Mouse (Mus musculus) CH12.LX (cell line): ENCODE measurements around the gene Kcnma1. TPM values are rescaled to one million over a fixed set of nuclear protein-coding genes. Genes with fewer than 3 reads are reported as not detected.

Experiments used
- DNase-seq: peaks from one replicate; pipeline ENCODE4 v3.0.0-alpha.2; 2013; ENCODE audit errors: extremely low read depth
- H3K27ac ChIP-seq: 2 replicates; pipeline ENCODE4 v1.5.1; 2012; ENCODE audit warnings: low read depth, mild to moderate bottlenecking, control low read depth, moderate library complexity; ENCODE audit not compliant: insufficient read depth
- H3K27me3 ChIP-seq: replicated peaks from 2 replicates; pipeline ENCODE3; 2012; ENCODE audit warnings: inconsistent platforms
- H3K36me3 ChIP-seq, 2 experiments: replicated peaks in 1 of 2; 2 replicates each; pipeline versions ENCODE3 to v1.6.1; 2012; ENCODE audit warnings: inconsistent platforms in 1 of 2, low read length in 1 of 2, mild to moderate bottlenecking in 1 of 2, mixed read lengths in 1 of 2, moderate library complexity in 1 of 2; ENCODE audit not compliant: control insufficient read depth in 1 of 2, insufficient read depth in 1 of 2
- H3K4me1 ChIP-seq, 2 experiments: 2 replicates each; pipeline ENCODE4 v1.6.1; 2012; ENCODE audit warnings: inconsistent platforms in 1 of 2, moderate library complexity in 1 of 2; ENCODE audit not compliant: insufficient read depth in 2 of 2, control insufficient read depth in 1 of 2
- H3K4me2 ChIP-seq: 2 replicates; pipeline ENCODE4 v1.6.1; 2012; ENCODE audit warnings: low read depth, mild to moderate bottlenecking, control low read depth; ENCODE audit not compliant: poor library complexity, insufficient read depth, severe bottlenecking
- H3K4me3 ChIP-seq, 3 experiments: fragments of 150-350 bp in 1 of 3; sonication (generic) in 1 of 3; replicated peaks in 1 of 3; 2 replicates each; pipeline versions ENCODE3 to v1.5.1; 2011 to 2012; ENCODE audit warnings: low read depth in 2 of 3, low read length in 2 of 3, mild to moderate bottlenecking in 2 of 3, moderate library complexity in 2 of 3, control low read depth in 1 of 3, improper control_type of control experiment in 1 of 3, inconsistent platforms in 1 of 3, mixed read lengths in 1 of 3; ENCODE audit not compliant: poor library complexity in 1 of 3
- H3K79me2 ChIP-seq: replicated peaks from 2 replicates; pipeline ENCODE4 v1.6.1; 2012; ENCODE audit warnings: mild to moderate bottlenecking, moderate library complexity; ENCODE audit not compliant: control insufficient read depth, poor library complexity, insufficient read depth, severe bottlenecking; ENCODE audit errors: extremely low read depth
- H3K9ac ChIP-seq: 2 replicates; pipeline ENCODE4 v1.6.1; 2012; ENCODE audit warnings: low read depth, mild to moderate bottlenecking, control low read depth, moderate library complexity; ENCODE audit not compliant: insufficient read depth
- H3K9me3 ChIP-seq: replicated peaks from 2 replicates; pipeline ENCODE3; 2012; ENCODE audit warnings: low read length, inconsistent platforms, mixed read lengths
- CTCF ChIP-seq, 2 experiments: IDR thresholded peaks in 1 of 2; conservative IDR thresholded peaks in 1 of 2; 2 replicates each; pipeline ENCODE4 v1.5.1; 2011 to 2012; ENCODE audit warnings: low read depth in 2 of 2, low read length in 2 of 2, improper control_type of control experiment in 1 of 2, inconsistent platforms in 1 of 2, mild to moderate bottlenecking in 1 of 2, moderate library complexity in 1 of 2
- E2F4 ChIP-seq: IDR thresholded peaks from 2 replicates; pipeline ENCODE4 v1.6.1; 2011; ENCODE audit warnings: low read depth, low read length, improper control_type of control experiment; ENCODE audit not compliant: insufficient replicate concordance
- ETS1 ChIP-seq: conservative IDR thresholded peaks from 2 replicates; pipeline ENCODE4 v1.6.1; 2012; ENCODE audit warnings: low read depth, mild to moderate bottlenecking, inconsistent platforms, low read length, improper control_type of control experiment, moderate library complexity
- HCFC1 ChIP-seq: IDR thresholded peaks from 2 replicates; pipeline ENCODE4 v1.6.1; 2012; ENCODE audit warnings: low read depth, mild to moderate bottlenecking, inconsistent platforms, low read length, improper control_type of control experiment
- IRF4 ChIP-seq: IDR thresholded peaks from 2 replicates; pipeline ENCODE4 v1.6.1; 2014; ENCODE audit warnings: low read depth, mild to moderate bottlenecking, inconsistent platforms, low read length, improper control_type of control experiment
- JUND ChIP-seq: conservative IDR thresholded peaks from 2 replicates; pipeline ENCODE4 v1.6.1; 2011; ENCODE audit warnings: low read depth, low read length, improper control_type of control experiment
- KAT2A ChIP-seq: IDR thresholded peaks from 2 replicates; pipeline ENCODE4 v1.6.1; 2012; ENCODE audit warnings: low read length, improper control_type of control experiment, inconsistent platforms; ENCODE audit not compliant: insufficient replicate concordance
- MAZ ChIP-seq: IDR thresholded peaks from 2 replicates; pipeline ENCODE4 v1.6.1; 2012; ENCODE audit warnings: low read depth, mild to moderate bottlenecking, inconsistent platforms, low read length, improper control_type of control experiment, moderate library complexity
- MEF2A ChIP-seq: IDR thresholded peaks from 2 replicates; pipeline ENCODE4 v1.6.1; 2014; ENCODE audit warnings: low read depth, mild to moderate bottlenecking, inconsistent platforms, low read length, improper control_type of control experiment, borderline replicate concordance
- MYC ChIP-seq: IDR thresholded peaks from 2 replicates; pipeline ENCODE4 v1.6.1; 2011; ENCODE audit warnings: low read depth, mild to moderate bottlenecking, improper control_type of control experiment, low read length
- NELFE ChIP-seq: IDR thresholded peaks from 2 replicates; pipeline ENCODE4 v1.6.1; 2011; ENCODE audit warnings: low read depth, low read length, improper control_type of control experiment
- POLR2A ChIP-seq: IDR thresholded peaks from 2 replicates; pipeline ENCODE4 v1.6.1; 2011; ENCODE audit warnings: low read depth, mild to moderate bottlenecking, improper control_type of control experiment, low read length
- RCOR1 ChIP-seq: conservative IDR thresholded peaks from 2 replicates; pipeline ENCODE4 v1.6.1; 2012; ENCODE audit warnings: low read depth, mild to moderate bottlenecking, inconsistent platforms, low read length, improper control_type of control experiment
- SIN3A ChIP-seq: IDR thresholded peaks from 2 replicates; pipeline ENCODE4 v1.6.1; 2012; ENCODE audit warnings: low read length, improper control_type of control experiment, inconsistent platforms
- USF2 ChIP-seq: conservative IDR thresholded peaks from 2 replicates; pipeline ENCODE4 v1.6.1; 2011; ENCODE audit warnings: low read depth, low read length, improper control_type of control experiment
- ZNF384 ChIP-seq: IDR thresholded peaks from 2 replicates; pipeline ENCODE4 v1.6.1; 2012; ENCODE audit warnings: low read depth, low read length, improper control_type of control experiment, inconsistent platforms
- dilution Hi-C: fragments of 300-500 bp; cut with MboI; formaldehyde crosslinking; loops from 2 replicates; pipeline ENCODE4 v1.14.3; 2020; ENCODE audit warnings: low sequenced_read_pairs; ENCODE audit not compliant: extremely low pct_unique_long_range_greater_than_20kb, extremely low pct_ligation_motif_present
- in situ Hi-C: fragments of 300-500 bp; cut with MboI; formaldehyde crosslinking; loops from 3 replicates; pipeline ENCODE4 v1.14.3; 2019; ENCODE audit warnings: low sequenced_read_pairs, low pct_ligation_motif_present, low pct_unique_long_range_greater_than_20kb, mixed read lengths
- polyA plus RNA-seq: library from polyadenylated mRNA; unstranded; fragments of >175 nt; gene quantifications from 2 replicates; pipeline ENCODE4 v1.2.1, GENCODE M21; 2012; ENCODE audit warnings: low read depth; ENCODE audit not compliant: insufficient read length
- total RNA-seq, 2 experiments: library from RNA; depleted of rRNA; stranded (reverse); fragments of 300-350 nt in 1 of 2; fragments of >200 nt in 1 of 2; gene quantifications; 2 replicates each; pipeline ENCODE4 v1.2.3; 2012 to 2014

Kcnma1 gene
- total and polyA plus RNA-seq, 3 experiments, result 0.10 to 0.17 (median 0.12) TPM

DNA sequence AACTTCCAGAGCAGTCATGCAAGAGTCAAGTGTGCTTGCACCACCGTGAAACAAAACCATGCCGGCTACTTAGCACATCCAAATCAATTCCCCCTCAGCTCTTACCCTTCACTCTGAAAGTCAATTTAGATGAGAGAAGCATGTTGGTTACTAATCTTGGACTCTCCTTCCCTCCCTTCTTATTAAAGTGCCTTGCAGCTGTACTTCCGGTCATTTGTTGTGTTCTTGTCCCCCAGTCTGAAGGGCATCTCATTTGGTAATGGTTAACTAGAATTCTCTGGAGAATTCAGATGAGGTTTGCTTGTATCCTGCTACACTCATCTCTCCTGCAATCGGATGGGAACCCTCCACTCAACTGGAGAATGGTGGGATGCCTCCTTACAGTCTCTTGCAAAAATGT is 267.3 kb downstream of the Kcnma1 start:
- no peak for TF ChIP-seq USF2
- TF ChIP-seq MYC, result no peak
- TF ChIP-seq HCFC1, result no peak
- dilution Hi-C loops, result no loop called here

DNA sequence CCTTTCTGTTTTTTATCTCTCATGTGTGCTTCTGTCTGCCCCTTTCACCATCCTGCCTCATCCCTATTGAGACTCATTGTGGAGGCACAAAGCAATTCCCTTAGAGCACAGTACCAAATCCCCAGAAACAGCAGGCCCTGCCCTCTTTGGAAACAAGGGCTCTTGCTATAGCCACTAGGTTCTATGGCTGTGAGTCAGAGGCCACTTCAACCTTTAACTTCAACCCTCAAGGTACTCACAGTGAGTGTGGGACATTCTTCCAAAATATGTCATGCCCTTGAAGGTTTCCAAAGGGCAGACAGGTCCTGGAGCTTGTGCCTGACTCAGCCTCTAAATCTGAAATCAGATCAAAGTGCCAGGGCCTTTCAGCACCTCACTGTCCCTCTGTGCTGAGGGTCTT is 272.8 kb downstream of the Kcnma1 start:
- no peaks in the 10 kb centered on the region for H3K4me1 ChIP-seq
- H3K27me3 ChIP-seq, result no peaks in the 10 kb centered on the region
- dilution Hi-C loops (no loop called here), in situ Hi-C loops (no loop called here)
- no peak overlapping the region for H3K9ac ChIP-seq
- no peak for TF ChIP-seq IRF4
- no peak for TF ChIP-seq E2F4
- no peak for TF ChIP-seq RCOR1
- TF ChIP-seq MAZ, result no peak
- no peak for TF ChIP-seq JUND
- no peak for TF ChIP-seq ETS1
- TF ChIP-seq POLR2A, result no peak
- no peak for TF ChIP-seq CTCF (conservative IDR thresholded peaks at IDR 0.05 in 1 of 2, IDR thresholded peaks at IDR 0.05 in 1 of 2; ENCODE audit: low read depth in 2 of 2, low read length in 2 of 2)
- no peak for TF ChIP-seq ZNF384
- no peak for TF ChIP-seq NELFE
- TF ChIP-seq SIN3A, result no peak
- no peak for TF ChIP-seq MEF2A
- no peak for TF ChIP-seq USF2
- H3K79me2 ChIP-seq, result no peaks in the 10 kb centered on the region
- H3K4me3 ChIP-seq, result no peak overlapping the region
- H3K9me3 ChIP-seq, result no peaks in the 10 kb centered on the region
- H3K27ac ChIP-seq, result no peak overlapping the region
- DNase-seq, result no peak
- H3K4me2 ChIP-seq, result no peak overlapping the region
- no peaks in the 10 kb centered on the region for H3K36me3 ChIP-seq

More for the DNA sequence above, 267.3 kb downstream of the Kcnma1 start:
- H3K79me2 ChIP-seq, result no peaks in the 10 kb centered on the region
- no peaks in the 10 kb centered on the region for H3K27me3 ChIP-seq
- no peak overlapping the region for H3K27ac ChIP-seq
- no peak for DNase-seq
- no peaks in the 10 kb centered on the region for H3K9me3 ChIP-seq
- H3K4me1 ChIP-seq, result no peaks in the 10 kb centered on the region
- no peak overlapping the region for H3K4me3 ChIP-seq
- no peak overlapping the region for H3K9ac ChIP-seq
- H3K36me3 ChIP-seq, result no peaks in the 10 kb centered on the region
- no peak overlapping the region for H3K4me2 ChIP-seq
- in situ Hi-C loops, result no loop called here

- no peak overlapping the region for H3K4me2 ChIP-seq
- no peak for TF ChIP-seq MYC
- no peak for TF ChIP-seq KAT2A
- TF ChIP-seq, all 38 proteins: peak for 0
- dilution Hi-C loops, result no loop called here
- in situ Hi-C loops, result no loop called here
- no peaks in the 10 kb centered on the region for H3K4me1 ChIP-seq
- H3K9ac ChIP-seq, result no peak overlapping the region
- no peaks in the 10 kb centered on the region for H3K27me3 ChIP-seq
- no peaks in the 10 kb centered on the region for H3K79me2 ChIP-seq
- no peaks in the 10 kb centered on the region for H3K9me3 ChIP-seq
- no peaks in the 10 kb centered on the region for H3K36me3 ChIP-seq
- H3K4me3 ChIP-seq, result no peak overlapping the region
- no peak for DNase-seq
- H3K27ac ChIP-seq, result no peak overlapping the region
Measured at GRCm38 (mm10) chr14:23734200-23734599, 280.1 kb downstream of the Kcnma1 start.
